Mouse (Mus musculus) stomach, postnatal 0 days (tissue): ENCODE measurements at regions not wholly inside any gene's neighbourhood (a gene's known extent, or its start where the extent isn't known, plus 50 kb on each side); places are given as distances from the start of the nearest gene placed in this dataset.

Source experiments
- ATAC-seq: fragments of 200-750 bp; cut with Nextera tagmentation; 2 replicates; pipeline ENCODE4 v1.8.0; 2017; ENCODE audit not compliant: low FRiP score, low TSS enrichment
- DNase-seq: peaks from one replicate; pipeline ENCODE4 v3.0.0-alpha.2; 2016; ENCODE audit warnings: low spot score
- H3K27ac ChIP-seq: fragments of 300-500 bp; sonication (generic); replicated peaks from 2 replicates; pipeline ENCODE4 v1.5.1; 2014; ENCODE audit warnings: mild to moderate bottlenecking, control low read depth
- H3K27me3 ChIP-seq: fragments of 300-500 bp; sonication (generic); 2 replicates; pipeline ENCODE4 v1.6.1; 2014; ENCODE audit warnings: low read length; ENCODE audit not compliant: control insufficient read depth, insufficient read depth
- H3K36me3 ChIP-seq: fragments of 300-500 bp; sonication (generic); 2 replicates; pipeline ENCODE4 v1.6.1; 2014; ENCODE audit warnings: low read length, mixed read lengths; ENCODE audit not compliant: control insufficient read depth, insufficient read depth
- H3K4me1 ChIP-seq: fragments of 300-500 bp; sonication (generic); replicated peaks from 2 replicates; pipeline ENCODE4 v1.6.1; 2014; ENCODE audit warnings: antibody characterized with exemption; ENCODE audit not compliant: control insufficient read depth, insufficient read depth
- H3K4me2 ChIP-seq: fragments of 300-500 bp; sonication (generic); replicated peaks from 2 replicates; pipeline ENCODE4 v1.6.1; 2014; ENCODE audit warnings: low read depth, mild to moderate bottlenecking, control low read depth, moderate library complexity
- H3K4me3 ChIP-seq: fragments of 300-500 bp; sonication (generic); 2 replicates; pipeline ENCODE4 v1.5.1; 2014; ENCODE audit warnings: low read depth, low read length, control low read depth
- H3K9ac ChIP-seq: fragments of 300-500 bp; sonication (generic); 2 replicates; pipeline ENCODE4 v1.6.1; 2014; ENCODE audit warnings: mild to moderate bottlenecking, low read length, control low read depth, mixed read lengths
- H3K9me3 ChIP-seq: fragments of 300-500 bp; sonication (generic); 2 replicates; pipeline ENCODE4 v1.6.1; 2016; ENCODE audit warnings: low read length; ENCODE audit not compliant: control insufficient read depth
- CTCF ChIP-seq: IDR thresholded peaks from 2 replicates; pipeline ENCODE4 v1.5.1; 2016; ENCODE audit warnings: antibody characterized with exemption, low read depth, mild to moderate bottlenecking, moderate library complexity
- EP300 ChIP-seq: optimal IDR thresholded peaks from 2 replicates; pipeline ENCODE3; 2016; ENCODE audit warnings: antibody characterized with exemption
- whole genome bisulfite sequencing: fragments of 180-500 bp; shearing (Covaris S2); extraction: QIAGEN DNeasy Blood & Tissue Kit; methylation state at CpG from one replicate; pipeline ENCODE4 v1.1.7; 2014; 5-methylcytosine and 5-hydroxymethylcytosine counted together

- H3K4me1 ChIP-seq = no peaks in the 10 kb centered on the region
These were observed 625.9 kb upstream of the Cypt12 start for GRCm38 (mm10) chr3:17322266-17322665.

DNA sequence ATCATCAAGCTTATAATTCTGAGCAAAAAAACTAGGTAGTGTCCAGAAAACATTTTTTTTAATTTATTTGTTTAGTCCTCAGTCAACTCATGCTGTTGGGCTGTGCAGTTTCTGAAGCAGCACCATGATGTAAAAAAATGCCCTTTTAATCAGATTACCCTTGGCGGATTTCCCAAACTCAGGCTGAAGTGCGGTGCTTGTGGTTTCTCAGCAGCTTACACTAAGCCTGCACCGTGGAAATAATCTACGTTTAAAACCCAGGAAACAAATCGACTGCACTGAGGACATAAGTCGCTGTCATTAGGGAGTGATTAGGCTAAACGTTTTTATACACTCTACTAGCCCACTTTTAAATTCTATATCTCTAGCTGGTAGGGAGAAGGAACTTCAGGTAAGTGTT lies 623.4 kb upstream of the Cypt12 start:
- Histone ChIP-seq H3K27me3 (no peaks in the 10 kb centered on the region), H3K4me1 (no peaks in the 10 kb centered on the region), H3K9me3 (no peaks in the 10 kb centered on the region), H3K4me3 (no peak overlapping the region), H3K36me3 (no peaks in the 10 kb centered on the region), H3K27ac (no peak overlapping the region), H3K4me2 (no peak overlapping the region), H3K9ac (no peak overlapping the region)
- no peak for TF ChIP-seq EP300
- TF ChIP-seq CTCF = no peak
- 44% methylated on average over 7 of the region's 7 CpGs for WGBS
- DNase-seq = no peak
- ATAC-seq = no peak

More at GRCm38 (mm10) chr3:17322266-17322665, 625.9 kb upstream of the Cypt12 start:
- TF ChIP-seq EP300 (no peak), CTCF (no peak)
- no peak overlapping the region for H3K4me2 ChIP-seq
- no peak overlapping the region for H3K27ac ChIP-seq
- DNase-seq (no peak), ATAC-seq (no peak)
- H3K4me3 ChIP-seq = no peak overlapping the region
- no peaks in the 10 kb centered on the region for H3K27me3 ChIP-seq
- no peak overlapping the region for H3K9ac ChIP-seq
- H3K9me3 ChIP-seq = no peaks in the 10 kb centered on the region
- no peaks in the 10 kb centered on the region for H3K36me3 ChIP-seq
- 49% methylated on average over 2 of the region's 2 CpGs for WGBS

DNA sequence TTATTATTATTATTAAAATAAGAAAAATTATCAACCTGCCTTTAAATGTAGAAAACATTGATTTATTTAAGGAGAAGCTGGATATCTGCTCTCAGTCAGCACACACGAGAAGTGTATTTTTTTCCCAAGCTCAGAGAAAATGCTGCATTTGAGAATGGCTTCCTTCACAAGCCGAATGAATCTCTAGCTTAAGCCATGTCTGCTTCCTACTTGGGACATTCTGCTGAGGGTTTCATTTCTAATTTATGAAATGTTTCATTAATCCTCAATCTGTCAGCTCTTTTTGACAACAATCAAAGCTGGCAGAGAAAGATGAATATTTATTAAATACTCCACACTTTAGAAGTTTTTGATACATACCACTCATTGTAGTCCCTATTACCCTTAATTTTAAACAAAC lies 622.4 kb upstream of the Cypt12 start:
- Histone ChIP-seq H3K27me3 (no peaks in the 10 kb centered on the region), H3K27ac (no peak overlapping the region), H3K4me2 (no peak overlapping the region), H3K9me3 (no peaks in the 10 kb centered on the region), H3K36me3 (no peaks in the 10 kb centered on the region), H3K4me1 (no peaks in the 10 kb centered on the region), H3K4me3 (no peak overlapping the region), H3K9ac (no peak overlapping the region)
- TF ChIP-seq EP300 = no peak
- TF ChIP-seq CTCF = no peak
- no peak for ATAC-seq
- no peak for DNase-seq
- 74% methylated on average over 2 of the region's 2 CpGs for WGBS

GRCm38 (mm10) chr3:17326292-17326691 lies 621.9 kb upstream of the Cypt12 start:
- Histone ChIP-seq H3K4me1 (no peaks in the 10 kb centered on the region), H3K9ac (no peak overlapping the region), H3K36me3 (no peaks in the 10 kb centered on the region), H3K9me3 (no peaks in the 10 kb centered on the region), H3K4me2 (no peak overlapping the region), H3K27me3 (no peaks in the 10 kb centered on the region), H3K27ac (no peak overlapping the region), H3K4me3 (no peak overlapping the region)
- ATAC-seq (no peak), DNase-seq (no peak)
- no peak for TF ChIP-seq CTCF
- no peak for TF ChIP-seq EP300
- WGBS = 89% methylated on average over 8 of the region's 8 CpGs

- Histone ChIP-seq H3K36me3 (no peaks in the 10 kb centered on the region), H3K27me3 (no peaks in the 10 kb centered on the region), H3K4me2 (no peak overlapping the region), H3K9ac (no peak overlapping the region), H3K4me1 (no peaks in the 10 kb centered on the region), H3K4me3 (no peak overlapping the region), H3K27ac (no peak overlapping the region), H3K9me3 (no peaks in the 10 kb centered on the region)
- ATAC-seq = no peak
- TF ChIP-seq CTCF = no peak
- DNase-seq = no peak
- WGBS = 81% methylated on average over 4 of the region's 4 CpGs
These were observed 621.4 kb upstream of the Cypt12 start for GRCm38 (mm10) chr3:17326774-17327173.

DNA sequence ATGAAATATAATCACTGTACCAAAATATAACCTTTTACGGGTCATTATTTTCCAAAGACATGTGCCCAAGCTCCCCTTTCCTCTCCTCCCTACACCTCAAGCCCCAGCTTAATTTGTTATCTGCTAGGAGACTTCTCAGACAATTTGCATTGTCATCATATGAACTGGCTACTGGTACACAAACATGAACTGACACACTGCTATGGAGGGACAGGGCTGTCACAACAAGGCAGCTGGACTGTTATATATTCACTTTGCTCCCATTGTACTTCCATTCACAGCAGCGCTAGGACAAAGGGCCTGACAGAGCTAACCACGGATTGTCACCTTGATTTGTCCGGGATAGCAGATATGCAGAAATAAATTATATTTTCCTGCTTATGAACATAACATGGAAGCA lies 620.5 kb upstream of the Cypt12 start:
- H3K27me3 ChIP-seq = no peaks in the 10 kb centered on the region
- no peak overlapping the region for H3K4me2 ChIP-seq
- H3K4me1 ChIP-seq = no peaks in the 10 kb centered on the region
- no peak overlapping the region for H3K27ac ChIP-seq
- ATAC-seq = no peak
- H3K36me3 ChIP-seq = no peaks in the 10 kb centered on the region
- 79% methylated on average over 4 of the region's 4 CpGs for WGBS
- H3K9me3 ChIP-seq = no peaks in the 10 kb centered on the region
- H3K9ac ChIP-seq = no peak overlapping the region
- TF ChIP-seq CTCF (no peak), EP300 (no peak)
- no peak for DNase-seq
- no peak overlapping the region for H3K4me3 ChIP-seq
